Mouse (Mus musculus) testis, adult 2 months (tissue): ENCODE data around the gene Aff1.

Experiments
- CTCF ChIP-seq: fragments of 200-500 bp; IDR thresholded peaks from 2 replicates; pipeline ENCODE4 v1.5.1; 2012; ENCODE audit warnings: low read depth, mild to moderate bottlenecking, inconsistent platforms, low read length, moderate library complexity; ENCODE audit not compliant: control insufficient read depth, insufficient read depth, insufficient replicate concordance
- POLR2A ChIP-seq: fragments of 200-500 bp; IDR thresholded peaks from 2 replicates; pipeline ENCODE4 v1.6.1; 2012; ENCODE audit warnings: low read depth, mild to moderate bottlenecking, inconsistent platforms, low read length, moderate library complexity; ENCODE audit not compliant: control insufficient read depth

DNA sequence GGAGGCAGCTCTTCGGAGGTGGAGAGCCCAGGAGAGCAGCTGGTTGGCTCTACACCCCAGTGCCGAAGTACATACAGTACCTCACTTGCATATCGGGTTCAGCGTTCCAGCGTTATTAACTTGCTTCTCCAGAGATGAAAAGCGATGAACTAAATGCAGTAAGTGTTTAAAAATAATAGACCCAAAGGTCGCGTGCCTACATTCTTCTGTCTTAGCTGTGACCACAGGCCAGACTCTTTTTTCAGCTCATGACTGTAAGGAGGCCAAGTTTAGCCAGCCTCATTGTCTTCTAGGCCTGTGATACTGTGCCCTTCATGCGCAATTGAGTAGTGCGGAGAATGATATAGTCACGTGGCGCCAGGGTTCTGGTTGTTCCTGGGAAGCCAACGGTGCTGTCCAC is 83.3 kb downstream of the Aff1 start:
- TF ChIP-seq CTCF (no peak), POLR2A (no peak)
